Mouse (Mus musculus): ENCODE results near the gene Rab26. TPM values are rescaled to one million over a fixed set of nuclear protein-coding genes. Genes with fewer than 3 reads are reported as not detected.

Gene Rab26
- total RNA-seq (2021) = 1 to 10 TPM; 1.1 to 1.9 TPM
- long read RNA-seq, experiment 1 = 0 reads
- long read RNA-seq, experiment 2, partial matches to known transcripts = 0 of 4 reads
- long read RNA-seq, experiment 2, other reads (novel, unspliced or antisense) = 4 of 4 reads

GRCm38 (mm10) chr17:24534160-24534718 lies at the start of gene Rab26:
Rab26 (minus strand) TSS chr17:24534210.
- no peak for DNase-seq (ENCODE audit: low spot score in 2 of 2)

GRCm38 (mm10) chr17:24580287-24580686 lies 46.3 kb upstream of the Rab26 start:
- DNase-seq (ENCODE audit: low spot score in 2 of 2) = no peak

- DNase-seq (ENCODE audit: low spot score in 2 of 2) = no peak
Observed at GRCm38 (mm10) chr17:24579532-24579931, 45.5 kb upstream of the Rab26 start.

GRCm38 (mm10) chr17:24573811-24574210 lies 39.8 kb upstream of the Rab26 start:
- DNase-seq (ENCODE audit: low spot score in 2 of 2) = no peak

GRCm38 (mm10) chr17:24572651-24573245 lies 38.7 kb upstream of the Rab26 start:
- no peak for DNase-seq (ENCODE audit: low spot score in 2 of 2)

- DNase-seq (ENCODE audit: low spot score in 2 of 2) = no peak
Observed at GRCm38 (mm10) chr17:24569837-24570236, 35.8 kb upstream of the Rab26 start.

- DNase-seq (ENCODE audit: low spot score in 2 of 2) = no peak
Observed at GRCm38 (mm10) chr17:24567034-24567779, 33.2 kb upstream of the Rab26 start.

GRCm38 (mm10) chr17:24565792-24566191 lies 31.8 kb upstream of the Rab26 start:
- no peak for DNase-seq (ENCODE audit: low spot score in 2 of 2)

GRCm38 (mm10) chr17:24565092-24565491 lies 31.1 kb upstream of the Rab26 start:
- DNase-seq (ENCODE audit: low spot score in 2 of 2) = no peak

- DNase-seq (ENCODE audit: low spot score in 2 of 2) = no peak
Observed at GRCm38 (mm10) chr17:24564422-24564821, 30.4 kb upstream of the Rab26 start.

GRCm38 (mm10) chr17:24563638-24564037 lies 29.6 kb upstream of the Rab26 start:
- no peak for DNase-seq (ENCODE audit: low spot score in 2 of 2)

- no peak for DNase-seq (ENCODE audit: low spot score in 2 of 2)
Observed at GRCm38 (mm10) chr17:24561592-24561991, 27.6 kb upstream of the Rab26 start.

GRCm38 (mm10) chr17:24560301-24561028 lies 26.5 kb upstream of the Rab26 start:
- DNase-seq (ENCODE audit: low spot score in 2 of 2) = no peak

- no peak for DNase-seq (ENCODE audit: low spot score in 2 of 2)
Observed at GRCm38 (mm10) chr17:24559146-24559545, 25.1 kb upstream of the Rab26 start.

GRCm38 (mm10) chr17:24558600-24559099 lies 24.6 kb upstream of the Rab26 start:
- DNase-seq (ENCODE audit: low spot score in 2 of 2) = no peak

GRCm38 (mm10) chr17:24557091-24557490 lies 23.1 kb upstream of the Rab26 start:
- no peak for DNase-seq (ENCODE audit: low spot score in 2 of 2)

- no peak for DNase-seq (ENCODE audit: low spot score in 2 of 2)
Observed at GRCm38 (mm10) chr17:24551050-24551444, 17.0 kb upstream of the Rab26 start.

- peak in 1 of 2 experiments; percentile 50 for DNase-seq (ENCODE audit: low spot score in 2 of 2)
Observed at GRCm38 (mm10) chr17:24550416-24551049, 16.5 kb upstream of the Rab26 start.

- peak; percentile 95 to 98 for DNase-seq (ENCODE audit: low spot score in 2 of 2)
Observed at GRCm38 (mm10) chr17:24549618-24550415, 15.8 kb upstream of the Rab26 start, which contains the start of gene Pkd1. Pkd1 (plus strand) TSS chr17:24549834.

Data from adrenal gland, postnatal 4 days (tissue).